Mouse (Mus musculus): ENCODE measurements around the gene Gm28047.

- no peak for TF ChIP-seq CTCF (IDR thresholded peaks at IDR 0.05; ENCODE audit: control insufficient read depth, insufficient read depth, insufficient read length)
- TF ChIP-seq USF1 (IDR thresholded peaks at IDR 0.05; ENCODE audit: low read depth) = no peak
- no peak for TF ChIP-seq CEBPB (IDR thresholded peaks at IDR 0.05; ENCODE audit: low read depth)
- no peak for TF ChIP-seq MAX (IDR thresholded peaks at IDR 0.05)
Measured at GRCm38 (mm10) chr15:102512471-102512870, 112.4 kb downstream of the Gm28047 start.
